Mouse (Mus musculus) cerebellum, adult 2 months (tissue): ENCODE measurements around the gene Gm42957.

ENCODE experiments used
- CTCF ChIP-seq: fragments of 200-500 bp; IDR thresholded peaks from 2 replicates; pipeline ENCODE4 v1.5.1; 2011; ENCODE audit warnings: low read depth, mild to moderate bottlenecking, control low read depth, low read length, moderate library complexity, borderline replicate concordance; ENCODE audit not compliant: insufficient read depth
- POLR2A ChIP-seq: fragments of 200-500 bp; IDR thresholded peaks from 2 replicates; pipeline ENCODE4 v1.6.1; 2011; ENCODE audit warnings: low read length, control low read depth, borderline replicate concordance; ENCODE audit not compliant: insufficient read depth

GRCm38 (mm10) chr3:96639219-96639618 lies 3.9 kb downstream of the Gm42957 start:
- TF ChIP-seq CTCF (peak; percentile 72), POLR2A (no peak)
